Mouse (Mus musculus): ENCODE data around the gene Wdr35.

DNA sequence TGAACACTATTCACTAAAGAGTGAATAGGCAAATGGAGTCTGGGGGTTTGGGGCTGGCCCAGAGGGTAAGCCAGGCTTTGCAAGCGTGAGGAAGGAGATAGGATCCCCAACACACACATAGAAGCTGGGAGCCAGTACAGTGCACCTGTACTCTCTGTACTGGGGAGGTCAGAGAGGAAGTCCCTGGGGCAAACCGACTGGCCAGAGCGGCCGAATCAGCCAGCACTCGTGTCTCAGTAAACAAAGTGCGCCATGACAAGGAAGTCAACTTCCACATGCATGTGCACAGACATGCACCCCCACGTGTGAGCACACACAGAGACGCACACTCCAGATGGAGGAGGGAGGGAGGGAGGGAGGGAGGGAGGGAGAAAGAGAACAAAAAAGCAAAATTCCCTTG is 19.5 kb downstream of the Wdr35 start:
- TF ChIP-seq CTCF (IDR thresholded peaks at IDR 0.05; ENCODE audit: low read depth, low read length), result no peak
- TF ChIP-seq POLR2AphosphoS5 (IDR thresholded peaks at IDR 0.05; ENCODE audit: insufficient replicate concordance, low read depth, low read length), result no peak
